Mouse (Mus musculus) hindbrain, embryonic 16.5 days (tissue): ENCODE measurements around the gene Olfr1019. TPM values are rescaled to one million over a fixed set of nuclear protein-coding genes. Genes with fewer than 3 reads are reported as not detected.

Source experiments
- ATAC-seq: fragments of 200-750 bp; cut with Nextera tagmentation; 2 replicates; pipeline ENCODE4 v1.8.0; 2017; ENCODE audit warnings: moderate TSS enrichment, moderate library complexity
- H3K27ac ChIP-seq: fragments of 300-500 bp; sonication (generic); 2 replicates; pipeline ENCODE4 v1.5.1; 2014; ENCODE audit warnings: low read depth, mild to moderate bottlenecking, control low read depth, low read length, moderate library complexity
- H3K27me3 ChIP-seq: fragments of 300-500 bp; sonication (generic); replicated peaks from 2 replicates; pipeline ENCODE4 v1.6.1; 2014; ENCODE audit warnings: low read length; ENCODE audit not compliant: control insufficient read depth, insufficient read depth
- H3K36me3 ChIP-seq: fragments of 300-500 bp; sonication (generic); 2 replicates; pipeline ENCODE4 v1.6.1; 2014; ENCODE audit warnings: mild to moderate bottlenecking, low read length, moderate library complexity, mixed read lengths; ENCODE audit not compliant: control insufficient read depth, insufficient read depth
- H3K4me1 ChIP-seq: fragments of 300-500 bp; sonication (generic); 2 replicates; pipeline ENCODE4 v1.6.1; 2014; ENCODE audit warnings: low read depth, low read length; ENCODE audit not compliant: control insufficient read depth, insufficient read depth
- H3K4me2 ChIP-seq: fragments of 300-500 bp; sonication (generic); 2 replicates; pipeline ENCODE4 v1.6.1; 2014; ENCODE audit warnings: mild to moderate bottlenecking, low read length, control low read depth, moderate library complexity
- H3K4me3 ChIP-seq: fragments of 300-500 bp; sonication (generic); 2 replicates; pipeline ENCODE4 v1.5.1; 2014; ENCODE audit warnings: mild to moderate bottlenecking, low read length, control low read depth, moderate library complexity
- H3K9ac ChIP-seq: fragments of 300-500 bp; sonication (generic); 2 replicates; pipeline ENCODE4 v1.6.1; 2014; ENCODE audit warnings: low read depth, mild to moderate bottlenecking, control low read depth, low read length, moderate library complexity
- H3K9me3 ChIP-seq: fragments of 300-500 bp; sonication (generic); 2 replicates; pipeline ENCODE4 v1.6.1; 2014; ENCODE audit warnings: mild to moderate bottlenecking, low read length, moderate library complexity; ENCODE audit not compliant: control insufficient read depth
- WGBS: fragments of 180-500 bp; shearing (Covaris S2); extraction: QIAGEN DNeasy Blood & Tissue Kit; methylation state at CpG from one replicate; pipeline ENCODE4 v1.1.7; 2014; 5-methylcytosine and 5-hydroxymethylcytosine counted together
- polyA plus RNA-seq: library from polyadenylated mRNA; unstranded; fragments of >200 nt; fragmentation: Nextera tagmentation; extraction: Ambion mirVana; gene quantifications from 2 replicates; pipeline ENCODE4 v1.2.1, GENCODE M21; 2015

The Olfr1019 gene
- polyA plus RNA-seq = not detected in 2 replicates

GRCm38 (mm10) chr2:85845383-85845782 is at the start of gene Olfr1019:
Olfr1019 (minus strand) TSS chr2:85845483.
- no peak within 1 kb of the TSS for H3K4me3 ChIP-seq
- no peaks in the 10 kb centered on the region for H3K36me3 ChIP-seq
- no peak within 1 kb of the TSS for H3K4me2 ChIP-seq
- no peaks in the 10 kb centered on the region for H3K4me1 ChIP-seq
- H3K9me3 ChIP-seq = no peaks in the 10 kb centered on the region
- H3K27ac ChIP-seq = no peak within 1 kb of the TSS
- H3K9ac ChIP-seq = no peak within 1 kb of the TSS
- no peak for ATAC-seq
- no peaks in the 10 kb centered on the region for H3K27me3 ChIP-seq

DNA sequence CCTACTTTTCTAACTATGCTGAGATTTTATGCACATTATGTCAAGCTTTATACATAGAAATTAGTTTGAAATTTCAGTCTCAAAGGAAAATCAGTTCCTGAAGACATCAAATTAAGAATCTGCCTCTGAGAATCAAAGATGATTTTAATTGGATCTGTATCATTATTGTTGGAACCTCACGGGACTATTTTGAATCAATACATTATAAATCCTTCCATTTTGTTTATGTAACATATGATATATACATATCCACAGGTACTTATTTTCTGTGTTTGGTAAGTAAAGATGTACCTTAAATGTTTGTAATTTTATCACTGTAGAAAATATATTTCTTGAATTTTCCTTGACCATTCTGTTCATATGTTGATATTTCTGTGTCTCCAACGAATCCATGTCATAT is 40.1 kb upstream of the Olfr1019 start, which contains the start of gene Olfr1023:
Olfr1023 (plus strand) TSS at position 301 of the 400 bp plus-strand sequence.
- no peak for ATAC-seq
- H3K4me2 ChIP-seq = no peak within 1 kb of the TSS
- H3K4me3 ChIP-seq = no peak within 1 kb of the TSS
- H3K4me1 ChIP-seq = no peaks in the 10 kb centered on the region
- H3K9me3 ChIP-seq = no peaks in the 10 kb centered on the region
- no peak within 1 kb of the TSS for H3K9ac ChIP-seq
- 70% methylated on average over 2 of the region's 2 CpGs for WGBS
- no peaks in the 10 kb centered on the region for H3K36me3 ChIP-seq
- H3K27ac ChIP-seq = no peak within 1 kb of the TSS
- no peaks in the 10 kb centered on the region for H3K27me3 ChIP-seq

GRCm38 (mm10) chr2:85868294-85868693 is 23.0 kb upstream of the Olfr1019 start, which contains the start of gene Olfr1022:
Olfr1022 (plus strand) TSS chr2:85868594.
- Histone ChIP-seq H3K4me3 (no peak within 1 kb of the TSS), H3K27ac (no peak within 1 kb of the TSS), H3K4me1 (no peaks in the 10 kb centered on the region), H3K27me3 (no peaks in the 10 kb centered on the region), H3K36me3 (no peaks in the 10 kb centered on the region), H3K4me2 (no peak within 1 kb of the TSS), H3K9ac (no peak within 1 kb of the TSS), H3K9me3 (no peaks in the 10 kb centered on the region)
- ATAC-seq = no peak
- 59% methylated on average over 2 of the region's 2 CpGs for WGBS

DNA sequence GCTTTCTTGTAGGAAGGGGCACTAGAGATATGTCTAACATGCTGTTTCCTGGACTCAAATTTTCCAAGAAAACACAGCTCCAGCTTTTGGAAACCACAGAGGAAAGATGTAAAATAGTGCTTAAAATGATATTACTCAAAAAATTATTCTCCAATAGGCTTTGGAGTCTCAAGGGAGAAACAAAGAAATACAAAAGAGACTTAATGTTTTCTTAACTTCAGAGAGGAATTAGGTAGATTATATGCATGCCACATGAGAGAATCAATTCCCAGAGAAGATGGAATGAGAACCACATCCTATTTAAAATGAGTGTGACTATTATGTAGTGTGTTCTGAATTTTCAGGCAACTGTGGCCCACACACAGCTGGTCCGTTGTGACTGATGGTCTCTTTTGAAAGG is 1.4 kb upstream of the Olfr1019 start, which contains the start of gene Olfr1020:
Olfr1020 (plus strand) TSS at position 301 of the 400 bp plus-strand sequence.
- no peaks in the 10 kb centered on the region for H3K9me3 ChIP-seq
- no peak within 1 kb of the TSS for H3K4me2 ChIP-seq
- no peaks in the 10 kb centered on the region for H3K36me3 ChIP-seq
- 86% methylated on average over 1 of the region's 1 CpGs for WGBS
- no peak within 1 kb of the TSS for H3K9ac ChIP-seq
- H3K27ac ChIP-seq = no peak within 1 kb of the TSS
- H3K4me3 ChIP-seq = no peak within 1 kb of the TSS
- no peak for ATAC-seq
- no peaks in the 10 kb centered on the region for H3K4me1 ChIP-seq
- no peaks in the 10 kb centered on the region for H3K27me3 ChIP-seq

DNA sequence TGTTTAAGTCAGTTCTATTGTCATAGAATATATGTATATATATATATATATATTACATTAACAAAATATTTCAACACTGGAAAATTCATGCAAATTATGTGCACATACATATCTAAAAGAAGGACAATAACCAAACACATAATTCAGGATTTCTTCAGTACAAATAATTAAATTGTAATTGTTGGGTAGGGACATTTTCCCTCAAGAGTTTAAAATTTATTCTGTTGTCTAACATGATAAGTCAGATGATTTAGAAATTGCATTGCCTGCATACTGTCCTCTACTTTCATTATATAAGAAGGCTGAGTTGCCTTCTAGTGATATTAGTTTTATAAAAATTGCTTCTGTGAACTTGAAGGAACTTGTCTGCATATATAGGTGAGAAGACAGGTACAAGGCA is 27.1 kb downstream of the Olfr1019 start, which contains the start of gene Olfr1018:
Olfr1018 (plus strand) TSS at position 301 of the 400 bp plus-strand sequence.
- Histone ChIP-seq H3K9ac (no peak within 1 kb of the TSS), H3K9me3 (no peaks in the 10 kb centered on the region), H3K4me2 (no peak within 1 kb of the TSS), H3K27ac (no peak within 1 kb of the TSS), H3K27me3 (no peaks in the 10 kb centered on the region), H3K4me3 (no peak within 1 kb of the TSS), H3K36me3 (no peaks in the 10 kb centered on the region), H3K4me1 (no peaks in the 10 kb centered on the region)
- no peak for ATAC-seq

- Histone ChIP-seq H3K9ac (no peak overlapping the region), H3K36me3 (no peaks in the 10 kb centered on the region), H3K27ac (no peak overlapping the region), H3K4me1 (no peaks in the 10 kb centered on the region), H3K4me2 (no peak overlapping the region), H3K4me3 (no peak overlapping the region), H3K27me3 (no peaks in the 10 kb centered on the region), H3K9me3 (no peaks in the 10 kb centered on the region)
- ATAC-seq = no peak
- WGBS = 90% methylated on average over 4 of the region's 4 CpGs
These were observed 40.8 kb downstream of the Olfr1019 start for GRCm38 (mm10) chr2:85804501-85804900.

- no peak within 1 kb of the TSS for H3K27ac ChIP-seq
- 92% methylated on average over 2 of the region's 2 CpGs for WGBS
These were observed 42.8 kb downstream of the Olfr1019 start, which contains the start of gene Olfr1016 for GRCm38 (mm10) chr2:85802444-85802843. Olfr1016 (minus strand) TSS chr2:85802544.

DNA sequence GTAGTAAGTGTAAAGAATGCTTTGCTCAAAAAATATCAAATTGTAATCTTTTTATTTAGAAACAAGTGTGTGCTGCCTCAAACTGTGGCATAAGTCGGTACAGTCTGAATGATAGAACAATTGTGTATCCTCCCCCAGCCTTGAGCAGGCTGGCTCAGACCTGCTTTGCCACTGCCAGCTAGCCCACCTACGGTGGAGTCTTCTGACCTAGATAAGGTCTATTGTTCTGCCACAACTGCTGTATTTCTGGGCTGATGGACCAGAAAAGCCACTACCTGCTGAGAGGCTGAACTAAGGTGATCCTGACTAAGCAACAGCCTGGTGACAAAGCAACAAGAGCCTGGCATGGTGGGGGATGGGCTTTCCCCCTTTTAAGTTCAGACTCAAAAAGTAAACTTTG is 53.0 kb downstream of the Olfr1019 start:
- H3K4me3 ChIP-seq = no peak overlapping the region
- H3K4me2 ChIP-seq = no peak overlapping the region
- H3K36me3 ChIP-seq = no peaks in the 10 kb centered on the region
- H3K9me3 ChIP-seq = no peaks in the 10 kb centered on the region
- no peak overlapping the region for H3K9ac ChIP-seq
- H3K27me3 ChIP-seq = no peaks in the 10 kb centered on the region
- H3K4me1 ChIP-seq = no peaks in the 10 kb centered on the region
- H3K27ac ChIP-seq = no peak overlapping the region
- ATAC-seq = no peak
- 20% methylated on average over 2 of the region's 2 CpGs for WGBS

More at GRCm38 (mm10) chr2:85802444-85802843, 42.8 kb downstream of the Olfr1019 start, which contains the start of gene Olfr1016:
- Histone ChIP-seq H3K4me1 (no peaks in the 10 kb centered on the region), H3K27me3 (no peaks in the 10 kb centered on the region), H3K9me3 (no peaks in the 10 kb centered on the region), H3K4me3 (no peak within 1 kb of the TSS), H3K4me2 (no peak within 1 kb of the TSS), H3K9ac (no peak within 1 kb of the TSS), H3K36me3 (no peaks in the 10 kb centered on the region)
- ATAC-seq = no peak
